8 mouse cellular contexts compared by ENCODE assay signal in the genomic region with DNA sequence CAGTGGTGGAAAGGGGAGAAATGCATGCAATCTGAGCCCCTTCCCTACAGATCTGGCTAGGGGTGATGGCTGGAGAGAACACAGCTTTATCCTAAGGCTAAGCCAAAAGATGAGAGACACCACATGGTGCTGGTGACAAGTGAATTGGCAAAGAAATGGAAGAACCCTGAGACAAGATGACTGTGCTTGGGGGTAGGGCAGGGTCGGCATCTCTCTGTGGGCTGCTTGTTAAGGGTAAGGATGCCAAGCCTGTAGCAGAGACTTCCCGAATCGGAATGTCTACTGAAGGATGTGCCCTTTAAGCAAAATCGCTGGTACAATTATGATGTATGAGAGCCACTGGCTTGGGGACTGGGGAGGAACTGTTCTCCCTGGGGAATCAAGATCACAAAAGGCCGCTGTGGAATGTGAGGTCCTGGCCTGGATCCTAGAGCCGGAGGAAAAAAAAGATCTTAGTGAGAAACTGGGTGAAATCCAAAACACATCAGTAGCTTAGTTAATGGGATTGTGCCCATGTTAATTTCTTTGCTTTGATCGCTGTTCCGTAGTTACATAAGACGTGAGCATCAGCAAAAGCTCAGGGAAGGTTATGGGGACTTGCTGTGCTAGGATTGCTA. TPM values are rescaled to one million over a fixed set of nuclear protein-coding genes. Genes with fewer than 3 reads are reported as not detected.
DNase-seq lines count a peak whose midpoint lies in the region; ATAC-seq lines count a peak whose summit lies in the region.

No protein-coding gene starts in this region.

- peak; percentile 40 to 66 for DNase-seq in adrenal gland, adult (ENCODE audit: inconsistent age in 2 of 2, low spot score in 1 of 2)
- no peak for DNase-seq in adrenal gland, adult 18-20 months (ENCODE audit: low spot score in 2 of 2)
- peak; percentile 3 for DNase-seq in adipocyte (ENCODE audit: low spot score)
- peak; percentile 64 to 80 for DNase-seq in frontal cortex, postnatal 36 days (ENCODE audit: low spot score in 2 of 2)
- peak; percentile 32 for DNase-seq in kidney, adult 18-20 months
- peak; percentile 66 for DNase-seq in left cerebral cortex, postnatal 4 days
- DNase-seq in right cerebral cortex, postnatal 36 days (ENCODE audit: low spot score in 2 of 2) = peak; percentile 34 to 63

- intact Hi-C loops in left cerebral cortex, postnatal 4 days (cut with DNase I) = no loop called here

- ATAC-seq in megakaryocyte, adult 5-6 weeks (ENCODE audit: poor library complexity, severe bottlenecking) = no peak

RNA-seq across cellular contexts. Expression of gene Ces5a, which starts 35.8 kb away (rescaled TPM):
- not detected for total RNA-seq in adrenal gland, adult 18-20 months (2021)
- total RNA-seq in left cerebral cortex, postnatal 4 days (2021) = 1 to 10 TPM; 1.5 to 2.2 TPM
- total RNA-seq in megakaryocyte, adult 5-6 weeks (2015) = not detected in 2 replicates
- total RNA-seq in megakaryocyte, adult 5-6 weeks (2017) = not detected in 2 replicates

Comparison
In these comparisons a context has a peak if more than half of its experiments do, and no peak if none do; other contexts are left out.
1. DNase-seq: peak in adrenal gland, adult (2 of 2), adipocyte (single experiment), frontal cortex, postnatal 36 days (2 of 2), kidney, adult 18-20 months (single experiment), left cerebral cortex, postnatal 4 days (single experiment) and right cerebral cortex, postnatal 36 days (2 of 2); none in adrenal gland, adult 18-20 months (0 of 2).